Mouse (Mus musculus): ENCODE data around the gene Fam118a. TPM values are rescaled to one million over a fixed set of nuclear protein-coding genes. Genes with fewer than 3 reads are reported as not detected.
"Not testable (repeated sequence)": the region's sequence is repeated elsewhere in the genome, so short reads cannot be mapped to it uniquely, and the experiment has no call there.

Fam118a gene
- total and polyA plus RNA-seq, 3 experiments = 6.9 to 17.2 (median 14.7) TPM

DNA sequence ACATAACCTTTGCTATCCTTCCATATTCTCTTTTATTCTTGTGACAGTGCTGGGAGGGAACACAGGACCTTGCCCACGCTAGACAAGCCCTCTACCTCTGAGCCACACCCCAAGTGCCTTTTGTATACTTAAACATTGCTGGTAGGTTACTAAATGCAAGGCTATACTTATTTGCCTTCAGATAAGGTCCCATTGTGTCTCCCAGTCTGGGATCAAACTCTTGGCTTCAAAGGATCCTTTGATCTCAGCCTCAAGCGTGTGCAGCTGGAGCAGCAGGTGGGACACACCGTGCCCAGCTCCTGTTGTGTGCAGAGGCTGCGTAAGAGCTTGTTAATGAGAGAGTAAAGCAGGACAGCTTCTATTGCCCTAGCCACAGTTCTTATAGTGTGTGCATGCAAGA is 1.0 kb upstream of the Fam118a start:
- no peak overlapping the region for H3K4me3 ChIP-seq (ENCODE audit: low read depth, low read length)
- DNase-seq (ENCODE audit: low spot score) = no peak

GRCm38 (mm10) chr15:85030643-85031042 is 1.9 kb downstream of the Fam118a start:
- not testable (repeated sequence) for DNase-seq (ENCODE audit: low spot score); ATAC-seq (ENCODE audit: extremely low read depth, insufficient number of reproducible peaks, low FRiP score, poor library complexity, severe bottlenecking); H3K36me3 ChIP-seq (replicated peaks); H3K9me3 ChIP-seq (replicated peaks); H3K4me3 ChIP-seq (ENCODE audit: low read depth, low read length); H3K4me1 ChIP-seq (ENCODE audit: insufficient read depth, low read depth, low read length); H3K27me3 ChIP-seq (ENCODE audit: insufficient read depth, low read length)

More for the DNA sequence above, 1.0 kb upstream of the Fam118a start:
- TF ChIP-seq GATA2 (IDR thresholded peaks at IDR 0.05; ENCODE audit: borderline replicate concordance, low read depth, low read length) (no peak), GATA1 (IDR thresholded peaks at IDR 0.05; ENCODE audit: borderline replicate concordance, low read length) (no peak), TAL1 (conservative IDR thresholded peaks at IDR 0.05; ENCODE audit: low read depth, low read length) (no peak), POLR2AphosphoS5 (IDR thresholded peaks at IDR 0.05; ENCODE audit: insufficient replicate concordance, low read depth, low read length) (no peak), CTCF (IDR thresholded peaks at IDR 0.05; ENCODE audit: low read depth, low read length) (no peak)
- no peaks in the 10 kb centered on the region for H3K9me3 ChIP-seq (replicated peaks)
- no peaks in the 10 kb centered on the region for H3K36me3 ChIP-seq (replicated peaks)
- peaks cover 6% of the 10 kb centered on the region; the same call in 1 of the 2 replicates for H3K27me3 ChIP-seq (ENCODE audit: insufficient read depth, low read length)
- H3K4me1 ChIP-seq (ENCODE audit: insufficient read depth, low read depth, low read length) = no peaks in the 10 kb centered on the region
- ATAC-seq (ENCODE audit: extremely low read depth, insufficient number of reproducible peaks, low FRiP score, poor library complexity, severe bottlenecking) = no peak

DNA sequence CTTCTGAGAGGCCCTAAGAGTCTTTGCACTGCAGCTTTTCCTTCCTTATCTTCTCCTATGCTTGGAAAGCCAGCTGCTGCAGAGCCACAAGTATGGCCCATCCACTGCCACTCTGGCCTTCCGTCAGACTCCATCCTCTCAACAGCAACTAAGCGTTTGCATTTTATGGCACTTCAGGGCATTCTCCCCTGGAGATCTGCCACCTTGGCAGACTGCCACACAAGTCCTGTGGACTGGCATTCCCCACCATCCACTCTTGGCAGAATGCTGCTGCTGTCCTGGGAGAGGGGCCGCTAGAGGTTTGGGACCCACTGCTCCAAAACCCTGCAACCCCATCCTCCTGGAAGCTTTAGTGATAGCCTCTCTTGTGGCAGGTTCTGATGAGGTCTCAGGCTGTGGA is 3.1 kb downstream of the Fam118a start:
- H3K4me3 ChIP-seq (ENCODE audit: low read depth, low read length) = no peak overlapping the region
- H3K4me1 ChIP-seq (ENCODE audit: insufficient read depth, low read depth, low read length) = peaks cover 6% of the 10 kb centered on the region
- H3K9me3 ChIP-seq (replicated peaks) = no peaks in the 10 kb centered on the region
- TF ChIP-seq POLR2AphosphoS5 (IDR thresholded peaks at IDR 0.05; ENCODE audit: insufficient replicate concordance, low read depth, low read length) = no peak
- no peak for TF ChIP-seq TAL1 (conservative IDR thresholded peaks at IDR 0.05; ENCODE audit: low read depth, low read length)
- TF ChIP-seq CTCF (IDR thresholded peaks at IDR 0.05; ENCODE audit: low read depth, low read length) = no peak
- TF ChIP-seq GATA1 (IDR thresholded peaks at IDR 0.05; ENCODE audit: borderline replicate concordance, low read length) = no peak
- TF ChIP-seq GATA2 (IDR thresholded peaks at IDR 0.05; ENCODE audit: borderline replicate concordance, low read depth, low read length) = no peak
- DNase-seq (ENCODE audit: low spot score) = no peak
- H3K27me3 ChIP-seq (ENCODE audit: insufficient read depth, low read length) = peaks cover 6% of the 10 kb centered on the region; the same call in 1 of the 2 replicates
- no peaks in the 10 kb centered on the region for H3K36me3 ChIP-seq (replicated peaks)
- no peak for ATAC-seq (ENCODE audit: extremely low read depth, insufficient number of reproducible peaks, low FRiP score, poor library complexity, severe bottlenecking)

DNA sequence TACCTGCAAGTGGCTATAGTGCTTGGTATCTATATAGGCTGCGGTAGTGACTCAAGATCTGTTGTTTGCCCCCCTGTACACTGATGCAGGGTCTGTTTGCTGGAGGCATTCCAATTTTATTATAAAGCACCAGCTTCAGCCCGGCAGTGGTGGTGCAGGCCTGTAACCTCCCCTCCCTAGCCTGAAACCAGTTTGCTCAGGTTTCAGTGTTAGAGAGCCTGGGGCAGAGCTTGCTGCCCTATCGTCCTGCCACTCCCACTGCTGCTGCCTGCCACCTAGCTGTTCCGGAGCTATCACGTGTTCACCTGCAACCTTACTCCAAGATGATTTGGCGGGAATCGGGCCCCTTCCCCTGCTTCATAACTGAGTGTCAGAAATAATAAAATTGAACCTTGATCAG is 5.2 kb downstream of the Fam118a start:
- not testable (repeated sequence) for H3K36me3 ChIP-seq (replicated peaks); ATAC-seq (ENCODE audit: extremely low read depth, insufficient number of reproducible peaks, low FRiP score, poor library complexity, severe bottlenecking); H3K9me3 ChIP-seq (replicated peaks); H3K4me3 ChIP-seq (ENCODE audit: low read depth, low read length); H3K27me3 ChIP-seq (ENCODE audit: insufficient read depth, low read length); DNase-seq (ENCODE audit: low spot score)
- H3K4me1 ChIP-seq (ENCODE audit: insufficient read depth, low read depth, low read length) = peaks cover 20% of the 10 kb centered on the region

GRCm38 (mm10) chr15:85036566-85037342 is 8.0 kb downstream of the Fam118a start:
- ATAC-seq (ENCODE audit: extremely low read depth, insufficient number of reproducible peaks, low FRiP score, poor library complexity, severe bottlenecking) (peak; percentile 87), DNase-seq (ENCODE audit: low spot score) (peak; percentile 94)
- peaks cover 23% of the 10 kb centered on the region for H3K36me3 ChIP-seq (replicated peaks)
- H3K4me3 ChIP-seq (ENCODE audit: low read depth, low read length) = peak overlapping the region; percentile 91
- no peaks in the 10 kb centered on the region for H3K9me3 ChIP-seq (replicated peaks)
- TF ChIP-seq GATA2 (IDR thresholded peaks at IDR 0.05; ENCODE audit: borderline replicate concordance, low read depth, low read length) (no peak), TAL1 (conservative IDR thresholded peaks at IDR 0.05; ENCODE audit: low read depth, low read length) (no peak), GATA1 (IDR thresholded peaks at IDR 0.05; ENCODE audit: borderline replicate concordance, low read length) (no peak)
- peaks cover 5% of the 10 kb centered on the region; the same call in 1 of the 2 replicates for H3K27me3 ChIP-seq (ENCODE audit: insufficient read depth, low read length)
- H3K4me1 ChIP-seq (ENCODE audit: insufficient read depth, low read depth, low read length) = peaks cover 25% of the 10 kb centered on the region

- H3K27me3 ChIP-seq (ENCODE audit: insufficient read depth, low read length) = no peaks in the 10 kb centered on the region
- DNase-seq (ENCODE audit: low spot score) = no peak
- H3K9me3 ChIP-seq (replicated peaks) = no peaks in the 10 kb centered on the region
- H3K36me3 ChIP-seq (replicated peaks) = peaks cover 25% of the 10 kb centered on the region
- H3K4me1 ChIP-seq (ENCODE audit: insufficient read depth, low read depth, low read length) = peaks cover 25% of the 10 kb centered on the region
- TF ChIP-seq CTCF (IDR thresholded peaks at IDR 0.05; ENCODE audit: low read depth, low read length) = no peak
- no peak for TF ChIP-seq GATA2 (IDR thresholded peaks at IDR 0.05; ENCODE audit: borderline replicate concordance, low read depth, low read length)
- TF ChIP-seq TAL1 (conservative IDR thresholded peaks at IDR 0.05; ENCODE audit: low read depth, low read length) = no peak
- no peak for TF ChIP-seq GATA1 (IDR thresholded peaks at IDR 0.05; ENCODE audit: borderline replicate concordance, low read length)
- TF ChIP-seq POLR2AphosphoS5 (IDR thresholded peaks at IDR 0.05; ENCODE audit: insufficient replicate concordance, low read depth, low read length) = no peak
- ATAC-seq (ENCODE audit: extremely low read depth, insufficient number of reproducible peaks, low FRiP score, poor library complexity, severe bottlenecking) = no peak
- H3K4me3 ChIP-seq (ENCODE audit: low read depth, low read length) = peak overlapping the region; percentile 91
Observed at GRCm38 (mm10) chr15:85037343-85037690, 8.6 kb downstream of the Fam118a start.
